Mouse (Mus musculus) layer of hippocampus, adult 2 months (tissue): ENCODE data around the gene Tkfc. TPM values are rescaled to one million over a fixed set of nuclear protein-coding genes. Genes with fewer than 3 reads are reported as not detected.

Source experiments
- DNase-seq, 2 experiments: peaks; one replicate each; pipeline ENCODE4 v3.0.0; 2022; ENCODE audit warnings: low spot score in 2 of 2
- H3K27ac ChIP-seq: fragments of 200-600 bp; 2 replicates; pipeline ENCODE4 v1.8.1; 2022
- H3K4me3 ChIP-seq: fragments of 200-600 bp; 2 replicates; pipeline ENCODE4 v1.8.1; 2022; ENCODE audit warnings: mild to moderate bottlenecking
- CTCF ChIP-seq: fragments of 200-600 bp; conservative IDR thresholded peaks from 2 replicates; pipeline ENCODE4 v1.8.1; 2022; ENCODE audit warnings: antibody characterized with exemption, mild to moderate bottlenecking, moderate library complexity
- total RNA-seq, 2 experiments: library from RNA; stranded (reverse); gene quantifications; 2 replicates each; pipeline ENCODE4 v1.2.3; 2021

The Tkfc gene
- total RNA-seq, 2 experiments from 2014 or later = 16.5 to 19.1 TPM

DNA sequence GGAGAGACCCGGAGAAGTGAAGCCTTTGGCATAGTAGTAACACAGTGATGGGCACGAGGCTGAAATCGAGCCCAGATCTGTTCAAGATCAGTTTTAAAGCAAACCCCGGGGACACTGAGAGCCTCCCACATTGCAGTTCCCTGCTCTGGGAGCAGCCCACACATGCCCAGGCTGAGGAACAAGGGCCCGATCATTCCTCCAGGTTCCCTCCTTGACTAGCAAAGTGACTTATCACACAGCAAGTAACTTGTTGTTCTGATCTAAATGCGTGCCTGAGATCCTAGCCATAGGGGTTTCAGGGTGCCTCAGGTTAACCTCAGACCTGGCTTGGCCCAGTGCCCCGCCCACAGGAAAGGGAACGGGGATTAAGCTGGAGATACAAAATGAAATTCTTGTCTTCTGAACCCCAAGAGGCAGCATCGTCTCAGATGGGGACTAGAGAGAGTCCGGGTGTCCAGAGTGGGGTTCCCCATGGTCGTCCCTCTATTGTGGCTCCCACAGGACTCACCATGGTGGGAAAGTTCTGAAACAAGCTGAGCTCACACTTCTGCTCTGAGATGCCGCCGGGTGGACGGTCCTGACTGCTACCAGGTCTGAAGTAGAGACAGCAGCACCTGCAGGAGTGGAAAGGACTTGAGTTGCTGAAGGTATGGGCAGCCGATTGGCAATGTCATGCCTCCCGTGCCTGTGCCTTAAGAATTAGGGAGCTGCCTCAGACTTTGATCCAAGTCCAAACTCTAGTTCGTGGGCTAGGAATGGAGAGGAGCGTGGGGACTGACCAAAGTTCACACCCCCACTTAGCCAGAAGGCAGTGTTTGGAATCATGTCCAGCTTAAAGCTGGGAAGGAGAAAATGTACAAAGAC is 1.6 kb downstream of the Tkfc start:
- DNase-seq = peak in 1 of 2 experiments; percentile 14
- TF ChIP-seq CTCF = no peak
- H3K27ac ChIP-seq = peak overlapping the region; percentile 98
- H3K4me3 ChIP-seq = no peak overlapping the region

GRCm38 (mm10) chr19:10602787-10603186 is 2.7 kb downstream of the Tkfc start:
- peak; percentile 97 for TF ChIP-seq CTCF
- Histone ChIP-seq H3K27ac (peak overlapping the region; percentile 85), H3K4me3 (peak overlapping the region; percentile 46)
- DNase-seq = peak; percentile 86 to 87

- Histone ChIP-seq H3K27ac (peak overlapping the region; percentile 85), H3K4me3 (peak overlapping the region; percentile 46)
- no peak for DNase-seq
- no peak for TF ChIP-seq CTCF
Measured at GRCm38 (mm10) chr19:10602247-10602769, 3.1 kb downstream of the Tkfc start.

- H3K27ac ChIP-seq = no peak overlapping the region
- TF ChIP-seq CTCF = no peak
Measured at GRCm38 (mm10) chr19:10599648-10600047, 5.8 kb downstream of the Tkfc start.

GRCm38 (mm10) chr19:10598188-10598587 is 7.3 kb downstream of the Tkfc start:
- H3K27ac ChIP-seq = no peak overlapping the region
- no peak for DNase-seq
- H3K4me3 ChIP-seq = no peak overlapping the region
- TF ChIP-seq CTCF = peak; percentile 58

More at GRCm38 (mm10) chr19:10599648-10600047, 5.8 kb downstream of the Tkfc start:
- no peak for DNase-seq
- no peak overlapping the region for H3K4me3 ChIP-seq

DNA sequence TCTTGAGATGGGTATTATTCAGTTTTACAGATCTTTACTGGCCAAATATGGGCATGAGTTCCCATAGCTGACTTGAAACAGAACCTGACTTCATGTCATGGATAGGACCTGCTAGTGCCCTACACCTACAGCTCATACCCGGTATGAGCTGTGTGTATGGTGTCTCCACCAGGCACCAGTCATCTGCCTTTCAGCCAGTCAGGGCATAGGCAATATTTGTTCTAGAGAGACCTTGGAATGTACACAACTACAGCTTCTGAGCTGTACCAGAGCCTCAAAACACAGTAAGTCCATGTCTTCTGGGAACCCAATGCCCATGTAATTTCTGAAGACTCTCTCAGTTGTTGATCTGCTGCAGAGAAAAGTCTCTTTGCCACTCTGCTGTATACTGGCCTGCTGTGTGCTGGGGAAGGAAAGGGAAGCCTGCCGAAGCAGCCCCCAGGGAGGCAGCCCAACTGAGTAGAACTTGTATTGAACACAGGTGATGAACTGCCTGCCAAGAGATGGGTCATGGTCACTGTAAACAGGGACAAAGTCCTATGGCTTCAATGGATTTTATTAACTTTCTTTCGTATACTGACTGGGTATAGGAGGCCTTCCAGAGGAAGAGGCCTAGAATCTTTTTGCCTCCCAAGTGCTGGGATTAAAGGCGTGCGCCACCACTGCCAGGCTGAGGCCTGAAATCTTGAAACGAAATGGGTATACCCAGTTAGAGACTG is 13.6 kb downstream of the Tkfc start:
- no peak for DNase-seq
- no peak for TF ChIP-seq CTCF
- Histone ChIP-seq H3K4me3 (no peak overlapping the region), H3K27ac (no peak overlapping the region)

DNA sequence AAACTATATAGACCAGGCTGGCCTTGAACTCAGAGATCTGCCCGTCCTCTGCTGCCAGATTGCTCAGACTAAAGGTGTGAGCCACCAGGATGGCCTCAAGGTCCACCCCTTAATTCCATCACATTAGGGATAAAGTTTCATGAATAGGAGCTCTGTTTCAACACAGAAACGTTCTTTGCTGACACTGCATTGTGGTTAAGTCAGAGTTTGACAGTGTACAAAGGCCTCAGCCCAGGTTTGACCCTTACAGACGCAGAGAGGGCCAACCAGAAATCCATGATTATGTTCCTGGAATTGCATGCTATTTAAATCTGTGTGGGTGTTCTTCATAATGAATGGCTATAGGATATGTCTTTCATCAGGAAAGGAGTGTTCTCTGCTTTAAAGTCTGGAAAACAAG is 15.2 kb downstream of the Tkfc start:
- no peak for DNase-seq
- Histone ChIP-seq H3K4me3 (no peak overlapping the region), H3K27ac (no peak overlapping the region)
- TF ChIP-seq CTCF = no peak

GRCm38 (mm10) chr19:10589127-10589857 is 16.2 kb downstream of the Tkfc start:
- H3K27ac ChIP-seq = no peak overlapping the region
- no peak for TF ChIP-seq CTCF
- H3K4me3 ChIP-seq = no peak overlapping the region
- no peak for DNase-seq

GRCm38 (mm10) chr19:10587231-10587630 is 18.2 kb downstream of the Tkfc start:
- DNase-seq = no peak
- H3K27ac ChIP-seq = no peak overlapping the region
- no peak overlapping the region for H3K4me3 ChIP-seq
- TF ChIP-seq CTCF = no peak

- no peak for TF ChIP-seq CTCF
- Histone ChIP-seq H3K27ac (no peak overlapping the region), H3K4me3 (no peak overlapping the region)
- no peak for DNase-seq
Measured at GRCm38 (mm10) chr19:10585112-10585511, 20.3 kb downstream of the Tkfc start.

DNA sequence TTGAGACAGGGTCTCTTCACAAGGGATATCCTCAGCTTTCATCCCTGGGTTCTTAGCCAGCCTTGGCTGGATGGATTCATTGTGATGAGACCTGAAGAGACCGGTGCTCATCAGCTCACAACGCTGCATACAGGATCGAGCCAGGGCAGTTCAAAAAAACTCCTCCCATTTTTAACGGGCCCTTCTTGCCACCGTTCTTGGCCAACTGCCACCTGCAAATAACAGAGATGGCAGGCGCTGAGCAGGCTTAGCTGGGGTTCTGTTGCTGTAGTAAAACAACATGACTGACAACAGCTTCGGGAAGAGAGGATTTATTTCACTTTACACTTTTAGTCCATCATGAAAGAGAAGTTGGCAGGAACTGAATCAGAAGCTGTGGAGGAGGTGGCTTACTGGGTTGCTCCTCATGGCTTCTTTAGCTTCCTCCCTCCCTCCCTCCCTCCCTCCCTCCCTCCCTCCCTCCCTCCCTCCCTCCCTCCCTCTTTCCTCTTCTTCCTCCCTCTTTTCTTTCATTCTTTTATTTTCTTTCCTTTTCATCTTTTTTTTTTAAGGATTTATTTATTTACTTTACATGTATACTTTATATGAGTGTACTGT is 21.8 kb downstream of the Tkfc start:
- no peak overlapping the region for H3K27ac ChIP-seq
- peak in 1 of 2 experiments; percentile 18 for DNase-seq
- H3K4me3 ChIP-seq = no peak overlapping the region
- TF ChIP-seq CTCF = no peak

DNA sequence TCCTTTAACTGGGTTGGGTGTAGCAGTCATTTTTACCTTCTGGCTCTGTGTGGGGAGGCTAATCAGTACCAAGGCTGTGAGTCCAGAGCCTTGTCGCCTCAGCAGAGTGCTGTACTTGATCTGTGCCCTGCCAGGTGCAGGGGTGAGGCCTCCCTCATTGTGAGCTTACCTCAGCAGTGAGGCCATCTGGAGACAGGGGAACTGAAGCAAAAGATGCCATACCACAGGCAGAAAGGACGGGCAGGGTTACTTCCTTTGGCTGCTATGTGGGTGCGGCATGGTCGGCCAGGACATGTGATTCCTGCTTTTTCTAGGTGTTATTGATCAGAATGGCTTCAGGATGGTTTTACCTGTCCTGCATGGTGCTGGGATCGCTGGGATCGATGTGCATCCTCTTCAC is 23.5 kb downstream of the Tkfc start:
- no peak for TF ChIP-seq CTCF

DNA sequence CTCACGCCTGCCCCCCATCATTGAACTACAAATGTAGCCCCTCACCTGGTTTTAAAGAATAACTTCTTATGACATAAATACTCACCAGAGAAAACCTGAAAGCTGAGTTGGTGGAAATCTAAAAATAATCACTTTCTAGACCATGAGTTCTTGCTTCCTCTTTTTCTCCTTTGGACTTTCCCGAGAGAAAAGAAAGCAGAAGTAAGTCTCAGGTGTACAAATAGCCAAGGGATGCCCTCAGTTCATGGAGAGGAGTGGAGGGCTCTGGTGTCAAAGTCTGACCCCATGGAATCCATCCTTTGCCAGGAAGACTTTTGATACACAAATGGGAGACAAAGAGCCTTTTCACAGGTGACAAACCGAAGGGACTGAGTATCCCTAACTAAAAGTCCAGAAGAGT is 24.7 kb downstream of the Tkfc start:
- DNase-seq = no peak
- Histone ChIP-seq H3K27ac (no peak overlapping the region), H3K4me3 (no peak overlapping the region)
- no peak for TF ChIP-seq CTCF

More for the DNA sequence above, 23.5 kb downstream of the Tkfc start:
- Histone ChIP-seq H3K27ac (no peak overlapping the region), H3K4me3 (no peak overlapping the region)
- no peak for DNase-seq
